Comparison of ENCODE assay signal across 24 mouse cellular contexts in genomic region chr15:27435409-27435808, GRCm38 (mm10).
"Had no signal": no experiment of that assay in that cellular context is flagged by ENCODE, and none has a peak within 500 bp of the region (broad histone marks: within the 10 kb centered on the region; RNA-seq: fewer than 3 reads in every experiment).

No protein-coding gene starts in this region.

- H3K27me3 ChIP-seq: heart, embryonic 12.5 days; hindbrain, embryonic 12.5 days; intestine, embryonic 15.5 days; limb, embryonic 15.5 days; liver, embryonic 12.5 days had no signal

- H3K4me2 ChIP-seq: heart, embryonic 12.5 days; hindbrain, embryonic 12.5 days; hindbrain, embryonic 14.5 days; intestine, embryonic 15.5 days; limb, embryonic 13.5 days; limb, embryonic 15.5 days; liver, embryonic 12.5 days had no signal

- H3K36me3 ChIP-seq: heart, embryonic 12.5 days; hindbrain, embryonic 10.5 days; hindbrain, embryonic 12.5 days; intestine, embryonic 15.5 days; limb, embryonic 13.5 days; limb, embryonic 15.5 days; liver, embryonic 12.5 days had no signal

- H3K4me3 ChIP-seq: gastrocnemius, adult 2 months; heart, adult 2 months; heart, embryonic 12.5 days; hindbrain, embryonic 10.5 days; hindbrain, embryonic 12.5 days; intestine, embryonic 15.5 days; layer of hippocampus, adult 2 months; limb, embryonic 13.5 days; limb, embryonic 15.5 days; liver, embryonic 12.5 days had no signal

- H3K9me3 ChIP-seq: heart, embryonic 12.5 days; hindbrain, embryonic 10.5 days; hindbrain, embryonic 12.5 days; intestine, embryonic 15.5 days; limb, embryonic 13.5 days; limb, embryonic 15.5 days; liver, embryonic 12.5 days had no signal

- H3K9ac ChIP-seq: heart, embryonic 12.5 days; hindbrain, embryonic 12.5 days; hindbrain, embryonic 14.5 days; intestine, embryonic 15.5 days; limb, embryonic 13.5 days; limb, embryonic 15.5 days; liver, embryonic 12.5 days; liver, embryonic 14.5 days had no signal

- DNase-seq: gastrocnemius, adult 2 months; gastrocnemius, postnatal 10 days; gastrocnemius, postnatal 25 days; heart, adult 2 months; heart, postnatal 10 days; heart, postnatal 4 days; kidney, adult 18-20 months; kidney, postnatal 10 days; kidney, postnatal 4 days; left cerebral cortex, postnatal 4 days had no signal

- H3K4me1 ChIP-seq: heart, embryonic 12.5 days; hindbrain, embryonic 10.5 days; hindbrain, embryonic 12.5 days; intestine, embryonic 15.5 days; limb, embryonic 15.5 days; liver, embryonic 12.5 days had no signal

- ATAC-seq: forebrain, embryonic 16.5 days; hindbrain, embryonic 16.5 days; inflammation-experienced regulatory T-cells, adult 6 months; intestine, embryonic 15.5 days; intestine, postnatal 0 days; liver, embryonic 12.5 days had no signal

- H3K27ac ChIP-seq: gastrocnemius, adult 2 months; heart, adult 2 months; hindbrain, embryonic 10.5 days; hindbrain, embryonic 12.5 days; hindbrain, embryonic 14.5 days; intestine, embryonic 15.5 days; layer of hippocampus, adult 2 months; limb, embryonic 13.5 days; limb, embryonic 15.5 days; liver, embryonic 12.5 days; liver, embryonic 14.5 days had no signal
